8 mouse cellular contexts compared by ENCODE assay signal in the genomic region with DNA sequence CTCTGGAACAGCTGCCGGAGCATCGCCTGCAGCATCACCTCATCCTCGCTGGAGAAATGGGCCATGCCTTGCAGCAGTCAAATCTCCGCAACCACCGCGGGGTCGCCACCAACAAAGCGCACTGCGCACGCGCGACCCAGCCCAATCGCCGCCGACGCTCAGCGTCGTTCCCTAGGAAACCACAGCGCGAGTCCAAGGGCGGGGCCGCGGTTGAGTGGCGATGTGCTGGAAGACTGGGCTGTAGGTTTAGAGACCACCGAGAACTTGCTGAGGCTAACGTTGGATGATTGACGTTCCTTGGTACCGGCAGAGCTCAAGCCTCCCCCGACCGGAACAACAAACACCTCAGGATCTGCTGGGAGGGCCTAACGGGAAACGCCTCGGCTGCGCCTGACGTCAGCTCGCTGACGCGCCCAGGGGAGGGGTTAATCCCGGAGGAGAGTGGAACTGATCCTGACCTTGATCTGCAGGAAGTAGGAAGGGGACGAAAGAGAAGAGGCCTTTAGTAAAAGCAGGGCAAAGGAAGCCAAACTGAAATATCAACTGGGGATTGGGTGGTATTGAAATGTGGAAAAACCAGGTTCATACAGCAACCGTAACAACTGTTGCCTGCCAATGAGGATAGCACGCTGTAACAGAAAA. TPM values are rescaled to one million over a fixed set of nuclear protein-coding genes. Genes with fewer than 3 reads are reported as not detected.
DNase-seq lines count a peak whose midpoint lies in the region; ATAC-seq and TF ChIP-seq lines count a peak whose summit lies in the region.

Gene Tbc1d32 (minus strand): TSS at position 122 of the 642 bp plus-strand sequence.

- H3K36me3 ChIP-seq in heart, embryonic 12.5 days: no peaks in the 10 kb centered on the region
- no peaks in the 10 kb centered on the region for H3K36me3 ChIP-seq in kidney, postnatal 0 days (ENCODE audit: insufficient read depth, low read length)
- H3K36me3 ChIP-seq in liver, embryonic 11.5 days (ENCODE audit: control insufficient read depth, insufficient read depth, low read length): no peaks in the 10 kb centered on the region
- H3K36me3 ChIP-seq in stomach, embryonic 14.5 days (ENCODE audit: control insufficient read depth, insufficient read depth, low read length): no peaks in the 10 kb centered on the region

- WGBS in heart, embryonic 12.5 days: 4% methylated on average over 42 of the region's 42 CpGs
- WGBS in kidney, postnatal 0 days: 4% methylated on average over 42 of the region's 42 CpGs
- WGBS in liver, embryonic 11.5 days: 3% methylated on average over 42 of the region's 42 CpGs
- WGBS in stomach, embryonic 14.5 days: 4% methylated on average over 42 of the region's 42 CpGs

- H3K9ac ChIP-seq in heart, embryonic 12.5 days: peak within 1 kb of the TSS; percentile 69
- H3K9ac ChIP-seq in kidney, postnatal 0 days (ENCODE audit: low read depth, low read length): peak within 1 kb of the TSS; percentile 38; the same call in 1 of the 2 replicates
- H3K9ac ChIP-seq in liver, embryonic 11.5 days (ENCODE audit: low read depth, low read length): peak within 1 kb of the TSS; percentile 43
- peak within 1 kb of the TSS; percentile 19; the same call in 1 of the 2 replicates for H3K9ac ChIP-seq in stomach, embryonic 14.5 days (replicated peaks; ENCODE audit: low read depth, low read length)

- ATAC-seq in erythroid progenitor cell, adult 5-6 weeks (replicated peaks; ENCODE audit: low FRiP score, poor library complexity, severe bottlenecking): peak; percentile 96
- peak; percentile 96 for ATAC-seq in heart, embryonic 12.5 days (ENCODE audit: insufficient number of reproducible peaks, low FRiP score)
- ATAC-seq in kidney, postnatal 0 days (replicated peaks; ENCODE audit: low FRiP score, low read depth): peak; percentile 99
- peak; percentile 96 for ATAC-seq in liver, embryonic 11.5 days (replicated peaks; ENCODE audit: low FRiP score)
- peak; percentile 97 for ATAC-seq in stomach, embryonic 14.5 days (ENCODE audit: insufficient number of reproducible peaks, insufficient read depth, low FRiP score, low read depth)

- H3K27me3 ChIP-seq in heart, embryonic 12.5 days (replicated peaks): no peaks in the 10 kb centered on the region
- H3K27me3 ChIP-seq in kidney, postnatal 0 days (ENCODE audit: insufficient read depth, low read length): no peaks in the 10 kb centered on the region
- H3K27me3 ChIP-seq in liver, embryonic 11.5 days (replicated peaks; ENCODE audit: control insufficient read depth, insufficient read depth, low read length): no peaks in the 10 kb centered on the region
- H3K27me3 ChIP-seq in stomach, embryonic 14.5 days (ENCODE audit: control insufficient read depth, insufficient read depth, low read length): no peaks in the 10 kb centered on the region

- DNase-seq in B cell, adult 2 months: peak; percentile 83 to 88
- DNase-seq in brain, embryonic 18.5 days (ENCODE audit: low read depth, low spot score): peak; percentile 84
- peak; percentile 96 for DNase-seq in kidney, postnatal 0 days (ENCODE audit: low spot score)
- peak; percentile 88 for DNase-seq in liver, embryonic 11.5 days (ENCODE audit: low spot score)
- peak; percentile 90 for DNase-seq in naive thymus-derived CD4-positive, alpha-beta T cell, adult 2 months (ENCODE audit: low read depth)

- peak within 1 kb of the TSS; percentile 69 for H3K4me3 ChIP-seq in heart, embryonic 12.5 days
- peak within 1 kb of the TSS; percentile 38 for H3K4me3 ChIP-seq in kidney, postnatal 0 days (replicated peaks; ENCODE audit: low read depth, low read length)
- peak within 1 kb of the TSS; percentile 63 for H3K4me3 ChIP-seq in liver, embryonic 11.5 days (ENCODE audit: low read depth, low read length)
- H3K4me3 ChIP-seq in stomach, embryonic 14.5 days (ENCODE audit: low read depth, low read length): peak within 1 kb of the TSS; percentile 42

- H3K9me3 ChIP-seq in heart, embryonic 12.5 days (replicated peaks): no peaks in the 10 kb centered on the region
- H3K9me3 ChIP-seq in kidney, postnatal 0 days (replicated peaks; ENCODE audit: low read length): no peaks in the 10 kb centered on the region
- no peaks in the 10 kb centered on the region for H3K9me3 ChIP-seq in liver, embryonic 11.5 days (ENCODE audit: control insufficient read depth, low read length)
- no peaks in the 10 kb centered on the region for H3K9me3 ChIP-seq in stomach, embryonic 14.5 days (ENCODE audit: control insufficient read depth, low read depth, low read length)

- H3K4me2 ChIP-seq in heart, embryonic 12.5 days: peak within 1 kb of the TSS; percentile 71
- H3K4me2 ChIP-seq in kidney, postnatal 0 days (ENCODE audit: low read length): peak within 1 kb of the TSS; percentile 66
- H3K4me2 ChIP-seq in liver, embryonic 11.5 days: peak within 1 kb of the TSS; percentile 72
- H3K4me2 ChIP-seq in stomach, embryonic 14.5 days (replicated peaks; ENCODE audit: low read depth, low read length): peak within 1 kb of the TSS; percentile 51

- H3K4me1 ChIP-seq in heart, embryonic 12.5 days (replicated peaks): 0 out of 2 replicates have a peak, but pooled peaks cover 5% of the 10 kb centered on the region
- 0 out of 2 replicates have a peak, but pooled peaks cover 5% of the 10 kb centered on the region for H3K4me1 ChIP-seq in kidney, postnatal 0 days (replicated peaks; ENCODE audit: insufficient read depth, low read length)
- H3K4me1 ChIP-seq in liver, embryonic 11.5 days (replicated peaks; ENCODE audit: control insufficient read depth, insufficient read depth, low read length): peaks cover 2% of the 10 kb centered on the region; the same call in 1 of the 2 replicates
- peaks cover 3% of the 10 kb centered on the region; the same call in 1 of the 2 replicates for H3K4me1 ChIP-seq in stomach, embryonic 14.5 days (ENCODE audit: control insufficient read depth, insufficient read depth, low read length)

- H3K27ac ChIP-seq in heart, embryonic 12.5 days (ENCODE audit: poor library complexity, severe bottlenecking): peak within 1 kb of the TSS; percentile 93
- H3K27ac ChIP-seq in kidney, postnatal 0 days: peak within 1 kb of the TSS; percentile 71
- H3K27ac ChIP-seq in liver, embryonic 11.5 days (ENCODE audit: low read depth, low read length): peak within 1 kb of the TSS; percentile 55
- peak within 1 kb of the TSS; percentile 49; the same call in 1 of the 2 replicates for H3K27ac ChIP-seq in stomach, embryonic 14.5 days (ENCODE audit: low read length)

- TF ChIP-seq CTCF in kidney, postnatal 0 days (IDR thresholded peaks at IDR 0.05; ENCODE audit: low read depth): no peak

RNA-seq across cellular contexts. Expression of gene Tbc1d32, which starts in this region (rescaled TPM):
- not detected in 2 replicates for total RNA-seq in erythroid progenitor cell, adult 5-6 weeks (2015; ENCODE audit: low replicate concordance)
- total RNA-seq in erythroid progenitor cell, adult 5-6 weeks (2017; ENCODE audit: low replicate concordance): 0.08 and 0.26 TPM in 2 replicates
- polyA plus RNA-seq in heart, embryonic 12.5 days (2016; fragmentation: Nextera tagmentation; extraction: Ambion mirVana): 2.7 TPM in 2 replicates
- 3.0 and 3.3 TPM in 2 replicates for polyA plus RNA-seq in kidney, postnatal 0 days (2015; fragmentation: Nextera tagmentation; extraction: Ambion mirVana)
- polyA plus RNA-seq in liver, embryonic 11.5 days (2014; fragmentation: Nextera tagmentation; extraction: Ambion mirVana): 1.5 and 1.8 TPM in 2 replicates
- polyA plus RNA-seq in stomach, embryonic 14.5 days (2014; fragmentation: Nextera tagmentation; extraction: Ambion mirVana): 4.3 and 5.2 TPM in 2 replicates

Comparison
In these comparisons a context has a peak if more than half of its experiments do, and no peak if none do; other contexts are left out.
1. Peak in every context shown above with its lines: DNase-seq, ATAC-seq, H3K4me3 ChIP-seq and H3K27ac ChIP-seq.
2. Peak in ATAC-seq in erythroid progenitor cell, adult 5-6 weeks; RNA of the gene not detected or under 1 TPM.
3. H3K9ac ChIP-seq: peak in every context shown above with its lines; median percentile 69 in heart, embryonic 12.5 days; 43 in liver, embryonic 11.5 days; 38 in kidney, postnatal 0 days; 19 in stomach, embryonic 14.5 days.